Mouse (Mus musculus): ENCODE results near the gene Rabep1.

The Rabep1 gene

DNA sequence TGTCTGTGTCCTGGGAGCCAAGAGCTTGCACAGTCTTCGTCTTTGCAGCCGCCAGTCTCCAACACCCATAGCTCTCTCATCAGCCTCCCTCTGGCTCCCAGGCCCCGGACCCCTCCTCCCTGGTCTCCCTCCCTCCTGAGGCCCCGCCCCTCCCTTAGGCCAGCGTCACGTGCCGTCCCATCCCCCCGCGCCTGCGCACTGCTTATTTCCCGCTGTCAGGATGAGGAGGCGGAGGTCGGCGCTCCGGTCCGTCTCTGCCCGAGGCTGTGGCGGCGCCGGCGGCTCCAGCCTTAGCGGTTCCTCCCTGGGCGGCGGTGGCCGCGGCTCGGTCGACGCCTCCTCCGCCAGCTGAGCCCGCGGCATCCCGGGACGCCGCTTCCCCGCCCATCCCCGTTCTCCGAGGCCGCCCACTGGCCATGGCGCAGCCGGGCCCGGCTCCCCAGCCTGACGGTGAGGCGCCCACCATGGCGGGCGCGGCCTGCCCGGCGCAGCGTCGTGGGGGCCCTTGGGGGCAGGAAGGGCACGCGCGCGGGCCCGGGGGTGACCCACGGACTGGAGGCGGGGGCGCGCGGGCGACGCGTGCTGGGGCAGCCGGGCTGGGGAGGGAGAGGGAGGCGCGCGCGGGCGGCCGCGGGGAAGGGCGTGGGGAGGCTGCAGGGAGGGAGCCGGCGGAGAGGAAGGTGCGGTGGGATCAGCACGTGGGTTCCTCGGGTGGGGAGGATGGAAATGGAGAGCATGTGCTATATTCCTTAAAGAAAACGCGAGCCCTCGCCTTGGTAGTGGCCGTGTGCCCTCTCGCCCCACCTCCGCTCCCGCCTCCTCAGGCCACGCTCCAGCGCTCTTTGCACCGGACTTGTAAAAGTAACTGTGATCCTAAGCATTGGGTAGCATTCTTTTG, at the start of gene Rabep1:
Gene Rabep1 (plus strand): TSS at position 220 of the 898 bp plus-strand sequence.
- in situ Hi-C loops (cut with MboI, MseI): loop anchor here (5.0 kb wide), 1 partner anchor 43 kb away; no protein-coding TSS in a partner anchor

DNA sequence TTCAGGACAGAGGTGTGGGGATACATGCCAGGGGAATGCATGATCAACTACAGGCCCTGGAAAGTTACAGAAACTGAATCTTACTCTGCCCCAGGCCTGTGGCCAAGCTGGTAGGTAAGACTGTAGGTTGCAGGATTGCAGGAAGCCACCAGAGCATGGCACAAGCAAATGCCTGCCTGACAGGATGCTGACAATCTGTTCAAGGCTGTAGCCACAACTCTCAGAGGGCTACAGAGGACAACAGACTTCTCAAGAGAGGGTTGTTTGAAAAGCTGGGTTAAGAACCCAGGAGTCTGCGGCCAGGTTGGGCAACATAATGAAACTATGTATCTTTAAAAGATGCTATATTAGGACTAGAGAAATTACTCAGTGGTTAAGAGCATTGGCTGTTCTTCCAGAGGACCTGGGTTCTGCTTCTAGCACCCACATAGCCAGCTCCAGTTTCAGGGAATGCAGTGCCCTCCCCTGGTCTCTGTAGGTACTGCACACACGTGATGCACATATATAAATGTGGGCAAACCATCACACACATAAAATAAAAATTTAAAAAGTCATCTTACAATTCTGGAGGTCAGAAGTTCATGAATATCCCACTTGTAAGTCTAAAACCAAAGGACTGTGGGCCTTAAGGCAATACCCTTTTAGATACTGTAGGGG, 42.2 kb upstream of the Rabep1 start:
- in situ Hi-C loops (cut with MboI, MseI): loop anchor here (5.0 kb wide), 1 partner anchor 40 kb away; the partner anchor contains the start of gene Rabep1

DNA sequence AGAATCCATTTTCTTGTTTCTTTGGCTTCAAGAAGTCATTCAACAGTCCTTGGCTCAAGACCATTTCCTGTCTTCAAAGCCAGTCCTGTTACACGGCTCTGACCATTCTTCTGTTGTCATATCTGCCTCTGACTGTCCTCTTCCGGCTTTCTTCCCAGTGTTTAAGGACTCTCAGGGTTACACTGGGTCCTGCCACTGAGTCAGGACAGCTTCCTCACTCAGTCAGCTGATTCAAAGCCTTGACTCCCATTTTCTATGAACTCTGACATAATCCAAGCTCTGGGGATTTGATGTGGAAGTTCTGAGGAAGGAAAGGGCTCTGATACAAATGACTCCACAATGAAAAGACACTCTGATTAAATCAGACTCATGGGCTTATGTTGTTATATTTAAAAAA, 41.7 kb upstream of the Rabep1 start:
- in situ Hi-C loops (cut with MboI, MseI): loop anchor here (5.0 kb wide), 1 partner anchor 39 kb away; the partner anchor contains the start of gene Rabep1

DNA sequence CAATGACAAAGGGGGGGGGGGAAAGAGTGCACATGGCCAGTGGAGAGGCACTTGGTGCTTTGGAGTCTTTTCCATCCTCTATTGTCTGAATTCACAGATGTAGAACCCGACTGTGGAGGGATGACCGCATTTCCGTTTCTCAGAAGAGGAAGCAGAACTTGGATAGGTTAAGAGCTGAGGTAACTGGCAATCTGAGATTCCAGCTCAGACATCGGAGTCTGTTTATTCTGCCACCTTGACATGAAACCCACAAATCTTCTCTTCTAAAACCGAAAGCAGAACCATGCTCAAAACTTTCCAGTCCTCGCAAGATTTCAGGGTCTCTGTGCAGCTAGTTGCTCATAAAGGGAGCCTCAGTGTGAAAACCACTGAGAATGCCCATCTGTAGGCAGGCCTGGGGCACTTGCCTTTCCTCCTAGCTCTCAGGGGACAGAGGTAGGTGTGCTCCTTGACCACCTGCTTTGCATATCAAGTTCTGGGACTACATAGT, 40.8 kb upstream of the Rabep1 start:
- in situ Hi-C loops (cut with MboI, MseI): loop anchor here (5.0 kb wide), 1 partner anchor 39 kb away; the partner anchor contains the start of gene Rabep1

DNA sequence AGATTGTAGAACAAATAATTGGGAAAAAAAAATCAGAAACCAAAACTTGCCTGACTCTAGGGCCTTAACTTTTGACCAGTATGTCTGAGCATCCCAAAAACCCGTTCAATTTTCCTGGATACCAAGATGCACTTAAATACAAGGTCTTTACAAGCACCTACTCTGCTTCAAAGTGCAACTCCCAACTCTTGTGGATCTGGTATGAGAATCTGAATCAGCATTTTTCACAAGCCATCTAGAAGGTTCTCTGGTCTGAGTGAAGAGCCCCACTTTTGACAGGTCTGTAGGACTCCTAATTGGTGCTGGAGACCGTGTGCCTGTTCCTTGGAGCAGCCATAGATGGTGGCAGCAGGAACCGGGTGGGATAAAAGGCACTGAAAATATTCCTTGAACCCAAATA, 40.2 kb upstream of the Rabep1 start:
- in situ Hi-C loops (cut with MboI, MseI): loop anchor here (5.0 kb wide), 1 partner anchor 38 kb away; the partner anchor contains the start of gene Rabep1

DNA sequence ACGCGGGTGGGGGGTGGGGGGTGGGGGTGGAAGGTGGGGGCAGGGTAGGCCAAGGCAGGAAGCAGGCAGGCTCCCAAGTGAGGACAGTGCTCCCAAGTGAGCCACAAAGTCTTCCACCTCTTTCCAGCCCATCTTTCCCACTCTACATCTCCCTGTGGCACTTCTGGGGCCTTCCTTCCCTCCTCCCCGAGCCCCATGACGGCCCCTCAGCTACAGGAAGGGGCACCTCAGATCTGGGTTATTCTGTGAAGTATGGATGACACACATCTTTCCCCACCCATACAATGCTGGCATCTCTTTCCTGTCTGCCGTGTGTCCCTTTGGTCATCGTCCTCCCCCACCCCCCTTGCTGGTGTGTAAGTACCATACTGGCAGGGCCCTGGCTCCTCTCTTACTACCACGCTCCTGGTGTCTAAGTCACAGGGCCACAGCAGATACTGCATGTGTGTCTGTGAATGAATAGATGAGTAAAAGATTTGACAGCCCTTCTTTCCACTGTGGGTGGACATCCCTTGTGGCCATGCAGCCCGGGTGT, 38.9 kb upstream of the Rabep1 start:
- in situ Hi-C loops (cut with MboI, MseI): no loop called here

DNA sequence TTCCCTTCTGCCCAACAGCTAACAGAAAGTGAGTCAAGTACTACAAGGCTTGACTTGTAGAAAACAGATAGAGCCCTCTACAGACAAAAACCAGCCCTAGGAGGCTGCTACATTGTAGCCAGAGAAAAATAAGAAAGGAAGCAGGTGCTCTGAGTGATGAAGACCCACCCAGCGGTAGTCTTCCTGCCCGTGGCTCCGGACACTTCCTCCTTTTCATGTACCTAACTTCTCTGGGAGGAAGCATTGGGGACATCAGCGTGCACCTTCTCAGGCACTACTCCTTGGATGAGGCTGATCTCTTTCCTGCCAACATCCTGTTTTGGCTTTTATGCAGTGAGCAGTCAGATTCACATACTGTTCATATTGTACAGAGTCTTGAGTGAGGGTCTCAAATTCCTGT, 37.9 kb upstream of the Rabep1 start:
- in situ Hi-C loops (cut with MboI, MseI): no loop called here

DNA sequence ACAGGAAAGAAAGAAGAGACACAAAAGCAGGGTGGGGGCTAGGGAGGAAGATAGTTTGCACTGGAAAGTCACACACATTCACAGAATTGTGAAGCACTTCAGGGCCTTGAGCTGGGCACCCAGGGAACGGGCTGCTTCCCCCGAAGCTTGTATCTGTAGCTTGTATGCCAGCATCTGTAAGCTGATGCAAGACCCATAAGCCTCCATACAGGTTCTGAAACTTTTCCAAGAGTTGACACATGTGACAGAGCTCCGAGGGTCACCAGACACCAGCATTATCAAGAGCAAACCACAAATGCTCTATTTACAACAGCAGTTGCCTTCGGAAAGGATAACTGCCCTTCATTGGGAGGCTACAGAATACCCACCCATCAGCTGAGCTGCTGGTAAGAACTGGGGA, 36.9 kb upstream of the Rabep1 start:
- in situ Hi-C loops (cut with MboI, MseI): no loop called here

DNA sequence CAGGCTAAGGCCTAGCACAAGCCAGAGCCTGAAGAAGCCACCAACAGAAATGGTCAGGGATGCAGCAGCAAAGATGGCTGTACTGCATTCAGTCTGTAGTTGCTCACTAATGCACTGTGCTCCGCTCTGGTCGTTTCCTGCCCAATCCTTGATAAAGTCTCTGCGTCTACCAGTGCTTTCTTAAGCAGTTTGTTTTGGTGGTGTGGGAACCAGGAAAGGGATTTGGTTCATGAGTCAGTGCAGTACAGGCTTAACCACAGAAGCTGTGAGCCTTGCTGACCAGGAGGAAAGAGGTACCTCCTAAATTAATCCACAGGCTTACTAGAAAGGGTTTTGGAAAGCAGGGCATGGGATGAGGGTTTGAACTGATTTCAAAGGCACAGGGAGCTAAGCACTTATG, 36.5 kb upstream of the Rabep1 start:
- in situ Hi-C loops (cut with MboI, MseI): no loop called here

DNA sequence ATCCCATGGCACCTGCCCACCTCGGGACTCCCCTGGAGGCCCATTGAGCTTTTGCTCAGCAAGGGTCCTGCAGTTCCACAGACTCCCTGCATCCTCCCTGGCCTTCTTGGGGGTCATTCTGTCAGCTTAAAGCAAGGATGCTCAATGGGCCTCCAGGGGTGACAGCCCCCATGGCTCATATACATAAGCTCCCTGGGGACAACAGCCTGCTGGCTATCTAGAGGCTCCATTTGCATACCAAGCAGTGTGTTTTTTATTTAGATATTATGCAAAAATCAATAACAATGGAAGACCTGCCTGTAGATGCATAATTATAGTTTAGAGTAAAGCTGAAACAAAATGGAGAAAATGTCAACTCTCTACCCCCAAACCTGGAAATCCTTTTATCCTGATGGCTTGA, 35.6 kb upstream of the Rabep1 start:
- in situ Hi-C loops (cut with MboI, MseI): no loop called here

DNA sequence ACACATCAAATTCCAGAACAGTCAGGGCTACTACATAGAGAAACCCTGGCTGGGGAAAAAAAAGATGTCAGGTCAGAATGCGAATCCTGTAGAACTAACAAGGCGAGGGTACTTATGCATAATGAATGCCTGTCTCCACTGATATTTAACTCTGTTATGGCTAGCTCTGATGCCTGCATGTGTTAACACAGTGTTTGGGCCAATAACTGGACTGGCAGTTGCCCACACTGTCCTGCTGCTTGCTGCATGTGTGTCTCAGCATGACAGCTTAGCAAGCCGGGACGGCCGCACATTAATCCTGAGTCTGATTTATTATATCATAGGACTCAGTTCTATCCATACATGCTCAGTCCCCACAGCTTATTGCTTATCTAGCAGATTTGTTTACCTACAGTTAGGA, 33.5 kb upstream of the Rabep1 start:
- in situ Hi-C loops (cut with MboI, MseI): no loop called here

DNA sequence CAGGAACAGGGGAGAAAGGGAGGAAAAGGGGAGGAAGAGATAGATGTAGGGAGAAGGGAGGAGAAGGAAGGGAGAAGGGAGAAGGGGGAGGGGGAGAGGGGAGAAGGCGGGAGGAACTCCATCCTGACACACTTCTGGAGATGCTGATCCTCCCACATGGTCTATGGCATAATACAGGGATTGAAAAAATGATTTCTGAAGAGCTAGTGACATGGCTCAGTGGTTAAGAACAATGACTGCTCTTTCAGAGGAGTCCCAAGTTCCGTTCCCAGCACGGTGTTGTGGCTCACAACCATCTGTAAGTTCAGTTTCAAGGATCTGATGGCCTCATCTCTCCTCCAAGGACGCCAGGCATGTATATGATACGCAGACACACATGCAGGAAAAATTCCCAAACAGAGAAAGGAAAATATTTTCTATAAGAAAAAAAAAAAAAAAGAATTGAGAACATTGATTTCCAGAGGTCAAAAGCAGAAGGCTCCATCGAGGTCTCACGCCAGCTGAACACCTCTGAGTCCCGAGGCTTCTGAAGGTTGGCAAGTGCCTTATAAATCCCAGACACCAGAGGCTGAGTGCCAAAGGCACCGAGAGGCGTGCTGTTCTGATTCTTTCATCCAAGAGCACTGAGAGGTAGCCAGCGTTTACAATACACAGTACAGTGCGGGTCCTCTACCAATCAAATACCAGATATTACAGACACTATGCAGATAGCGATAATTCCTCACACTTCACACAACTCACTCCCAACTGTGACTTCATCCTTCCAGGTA, 32.9 kb upstream of the Rabep1 start:
- in situ Hi-C loops (cut with MboI, MseI): no loop called here

DNA sequence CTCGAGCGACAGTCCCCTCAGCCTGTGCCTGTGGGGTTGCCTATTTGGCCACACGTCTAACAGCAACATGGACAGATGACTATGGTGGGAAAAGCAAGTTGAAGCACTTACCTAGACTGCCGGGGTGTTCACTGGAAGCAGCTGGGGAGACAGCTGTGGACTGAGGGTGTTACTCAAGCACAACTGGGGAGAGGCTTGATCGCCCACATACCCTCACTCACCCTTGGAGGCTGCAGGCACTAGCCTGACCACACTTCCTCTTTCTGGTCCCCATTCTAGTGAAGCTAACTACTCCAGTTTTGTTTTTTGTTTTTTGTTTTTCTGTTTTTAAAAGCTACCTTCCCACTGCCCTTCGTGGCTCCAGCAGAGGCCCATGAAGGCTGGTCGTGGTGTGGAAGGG, 32.2 kb upstream of the Rabep1 start, which contains the start of gene Scimp:
Gene Scimp (minus strand): TSS at position 222 of the 400 bp plus-strand sequence.
- in situ Hi-C loops (cut with MboI, MseI): no loop called here

DNA sequence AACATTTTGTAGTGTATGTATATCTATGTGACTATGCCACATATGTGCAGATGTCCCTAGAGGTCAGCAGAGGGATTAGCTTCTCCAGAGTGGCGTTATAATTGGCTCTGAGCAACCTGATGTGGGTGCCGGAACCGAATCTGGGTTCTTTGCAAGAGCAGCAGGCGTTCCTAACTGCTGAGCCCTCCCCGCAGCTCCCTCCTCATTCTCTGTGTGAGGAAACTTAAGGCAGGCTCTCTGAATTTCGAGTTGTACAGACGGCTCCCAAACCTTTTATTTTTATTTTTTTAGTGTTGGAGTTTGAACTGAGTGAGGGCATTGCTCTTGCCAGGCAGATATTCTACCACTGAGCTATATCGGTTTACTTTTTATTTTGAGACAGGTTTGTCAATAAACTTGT, 29.5 kb upstream of the Rabep1 start:
- in situ Hi-C loops (cut with MboI, MseI): no loop called here

DNA sequence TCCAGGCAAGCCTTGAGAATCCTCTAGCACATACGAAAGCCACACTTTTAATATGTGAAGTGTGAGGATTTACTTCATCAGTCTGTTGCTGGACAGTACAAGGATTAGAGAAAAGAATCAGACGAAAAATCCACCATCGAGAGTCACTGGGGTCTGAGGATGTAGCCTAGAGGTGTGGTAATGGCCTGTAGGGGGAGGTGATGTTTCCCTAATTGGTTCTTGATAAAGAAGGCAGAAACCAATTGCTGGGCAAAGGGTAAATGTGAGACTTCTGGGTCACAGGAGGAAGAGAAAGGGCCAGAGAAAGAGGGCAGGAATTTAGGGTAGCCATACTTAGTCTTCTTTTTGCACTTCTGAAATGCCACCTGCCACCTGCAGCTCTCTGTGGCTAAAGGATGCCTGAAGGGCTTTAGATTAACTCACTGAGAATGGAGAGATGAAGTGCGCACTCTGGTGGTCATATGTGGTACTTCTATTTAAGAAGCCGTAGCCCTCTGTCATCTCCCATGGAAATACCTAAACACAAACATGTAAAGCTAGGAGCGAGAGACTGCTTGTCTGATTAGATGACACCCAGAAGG, 29.0 kb upstream of the Rabep1 start:
- in situ Hi-C loops (cut with MboI, MseI): no loop called here

DNA sequence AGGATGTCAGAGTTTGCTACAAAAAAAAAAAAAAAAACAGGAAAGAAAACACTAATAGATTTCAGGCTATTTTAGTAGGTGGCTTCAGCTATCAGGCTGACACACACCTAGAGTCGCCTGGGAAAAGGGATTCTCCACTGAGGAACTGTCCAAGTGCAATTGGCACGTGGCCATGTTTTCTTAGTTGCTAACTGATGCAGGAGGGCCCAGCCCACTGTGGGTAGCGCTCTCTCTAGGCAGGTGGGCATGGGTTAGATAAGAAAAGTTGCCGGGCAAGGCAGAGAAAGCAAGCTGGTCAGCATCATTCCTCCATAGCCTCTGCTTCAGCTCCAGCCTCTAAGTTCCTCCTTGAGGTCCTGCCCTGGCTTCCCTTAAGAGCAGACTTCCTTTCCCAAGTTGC, 27.8 kb upstream of the Rabep1 start:
- in situ Hi-C loops (cut with MboI, MseI): no loop called here

DNA sequence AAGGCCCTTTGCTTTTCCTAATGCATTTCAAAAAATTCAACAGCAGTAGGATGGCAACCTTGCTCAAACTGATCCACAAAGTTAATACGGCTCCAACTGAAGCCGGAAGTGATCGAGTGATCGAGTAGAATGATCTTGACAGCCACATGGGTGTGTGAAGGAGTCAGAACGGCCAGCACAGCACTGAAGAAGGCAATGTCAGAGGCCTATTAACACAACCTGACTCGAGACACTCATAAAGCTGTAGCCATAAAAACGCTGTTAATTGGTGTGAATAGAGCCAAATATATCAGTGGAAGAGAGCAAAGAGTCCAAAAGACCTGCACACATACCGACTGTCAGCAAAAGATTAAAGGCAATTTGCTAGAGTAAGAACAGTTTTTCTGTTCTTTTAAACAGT, 24.5 kb upstream of the Rabep1 start:
- in situ Hi-C loops (cut with MboI, MseI): loop anchor here (10.0 kb wide), 1 partner anchor 45 kb away; no protein-coding TSS in a partner anchor

DNA sequence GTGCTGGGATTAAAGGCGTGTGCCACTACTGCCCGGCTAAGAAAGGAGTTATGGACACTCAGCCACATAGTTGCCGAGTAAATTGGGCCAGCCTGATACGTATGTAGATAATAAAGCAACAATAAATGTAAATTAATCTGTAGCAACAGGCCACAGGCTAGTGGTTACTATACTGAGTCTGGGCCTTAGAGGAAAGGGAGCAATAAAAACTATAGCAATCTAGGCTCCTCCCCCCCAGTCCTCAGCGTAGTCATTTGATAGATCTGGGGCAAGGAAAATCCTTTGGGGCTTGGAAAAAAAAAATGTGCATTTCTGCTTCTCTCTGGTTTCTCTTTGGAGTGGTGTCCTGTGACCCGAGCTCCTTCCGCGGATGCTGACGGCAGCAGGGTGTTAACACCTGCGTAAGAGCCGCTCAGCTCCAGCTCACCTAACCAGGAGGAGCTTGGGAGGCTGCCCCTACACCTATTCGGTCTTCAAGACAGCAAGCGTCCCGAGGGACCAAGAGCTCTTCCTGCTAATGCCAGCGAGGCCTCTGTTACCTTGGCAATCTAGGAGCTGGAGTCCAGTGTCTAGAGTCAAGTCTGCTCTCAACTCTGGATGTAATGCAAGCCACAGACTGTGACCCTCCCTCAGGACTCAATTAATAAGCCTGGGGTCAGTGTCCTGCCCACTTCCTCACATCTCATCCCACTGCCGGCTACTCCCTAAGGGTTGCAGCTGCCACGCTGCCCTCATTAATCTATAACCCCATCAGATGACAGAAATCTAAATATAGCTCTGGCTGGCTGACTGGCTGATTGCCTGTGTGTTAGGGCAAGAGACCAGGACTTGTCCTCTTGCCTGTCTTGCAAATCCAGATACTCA, 22.6 kb upstream of the Rabep1 start:
- in situ Hi-C loops (cut with MboI, MseI): loop anchor here (10.0 kb wide), 1 partner anchor 47 kb away; no protein-coding TSS in a partner anchor

DNA sequence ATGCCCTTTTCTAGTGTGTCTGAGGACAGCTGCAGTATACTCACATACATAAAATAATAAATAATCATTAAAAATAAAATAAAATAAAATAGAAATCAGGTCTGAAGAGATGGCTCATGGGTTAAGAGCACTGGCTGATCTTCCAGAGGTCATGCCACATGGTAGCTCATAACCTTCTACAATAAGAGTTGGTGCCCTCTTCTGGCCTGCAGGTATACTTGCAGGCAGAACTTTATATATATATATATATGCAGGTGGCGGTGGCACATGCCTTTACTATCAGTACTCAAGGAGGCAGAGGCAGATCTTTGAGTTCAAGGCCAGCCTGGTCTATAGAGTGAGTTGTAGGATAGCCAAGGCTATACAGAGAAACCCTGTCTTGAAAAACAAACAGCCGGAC, 18.4 kb upstream of the Rabep1 start:
- in situ Hi-C loops (cut with MboI, MseI): loop anchor here (10.0 kb wide), 1 partner anchor 51 kb away; no protein-coding TSS in a partner anchor

Data from T-helper 2 cell (primary cell).